ENCODE assay signal across 8 mouse cellular contexts in genomic region chr2:158079843-158080395, GRCm38 (mm10). TPM values are rescaled to one million over a fixed set of nuclear protein-coding genes. Genes with fewer than 3 reads are reported as not detected.
A peak's percentile ranks its signal among the peaks of the same experiment; 100 is the strongest.
DNase-seq lines count a peak whose midpoint lies in the region; ATAC-seq and TF ChIP-seq lines count a peak whose summit lies in the region.
"Had no signal": no experiment of that assay in that cellular context is flagged by ENCODE, and none has a peak within 500 bp of the region (broad histone marks: within the 10 kb centered on the region; RNA-seq: fewer than 3 reads in every experiment).

No protein-coding gene starts in this region.

- H3K4me2 ChIP-seq in hindbrain, postnatal 0 days (ENCODE audit: low read depth, low read length): no peak overlapping the region
- no peak overlapping the region for H3K4me2 ChIP-seq in liver, embryonic 16.5 days (ENCODE audit: low read depth, low read length)

- DNase-seq in hindbrain, postnatal 0 days (ENCODE audit: low spot score): peak; percentile 59
- no peak for DNase-seq in hindbrain, embryonic 10.5 days (ENCODE audit: low spot score)
- DNase-seq in A20 (ENCODE audit: low read depth, low spot score) (peak; percentile 7), MN1 (ENCODE audit: low spot score) (no peak)
- DNase-seq in brain, embryonic 14.5 days (ENCODE audit: low read depth): no peak
- no peak for DNase-seq in cerebellum, adult 9-10 months
- DNase-seq: cerebellum, adult 11 months had no signal

- peak overlapping the region; percentile 15; the same call in 1 of the 2 replicates for H3K27ac ChIP-seq in hindbrain, postnatal 0 days
- H3K27ac ChIP-seq in hindbrain, embryonic 10.5 days: no peak overlapping the region
- peak overlapping the region; percentile 72 for H3K27ac ChIP-seq in liver, embryonic 16.5 days (ENCODE audit: low read length)

- H3K4me3 ChIP-seq in hindbrain, postnatal 0 days (ENCODE audit: low read length): no peak overlapping the region
- H3K4me3 ChIP-seq in hindbrain, embryonic 10.5 days: no peak overlapping the region
- H3K4me3 ChIP-seq in liver, embryonic 16.5 days (ENCODE audit: low read depth, low read length): no peak overlapping the region

- no peaks in the 10 kb centered on the region for H3K9me3 ChIP-seq in hindbrain, postnatal 0 days (ENCODE audit: low read length)
- H3K9me3 ChIP-seq in hindbrain, embryonic 10.5 days: no peaks in the 10 kb centered on the region
- H3K9me3 ChIP-seq in liver, embryonic 16.5 days (replicated peaks; ENCODE audit: control insufficient read depth, low read length): no peaks in the 10 kb centered on the region

- no peak overlapping the region for H3K9ac ChIP-seq in hindbrain, postnatal 0 days (replicated peaks; ENCODE audit: low read length)
- H3K9ac ChIP-seq in liver, embryonic 16.5 days (ENCODE audit: low read depth, low read length): no peak overlapping the region

- no peaks in the 10 kb centered on the region for H3K4me1 ChIP-seq in hindbrain, postnatal 0 days (ENCODE audit: insufficient read depth, low read length)
- peaks cover 6% of the 10 kb centered on the region; the same call in 1 of the 2 replicates for H3K4me1 ChIP-seq in hindbrain, embryonic 10.5 days (replicated peaks)
- H3K4me1 ChIP-seq in liver, embryonic 16.5 days (ENCODE audit: control insufficient read depth, low read depth, low read length): peaks cover 18% of the 10 kb centered on the region

- TF ChIP-seq POLR2A in brain, embryonic 14.5 days (IDR thresholded peaks at IDR 0.05; ENCODE audit: borderline replicate concordance, extremely low read depth, insufficient read depth, insufficient read length, poor library complexity, severe bottlenecking): no peak

- peak; percentile 53 for ATAC-seq in hindbrain, postnatal 0 days
- ATAC-seq in liver, embryonic 16.5 days (ENCODE audit: low read depth): peak; percentile 45

- peaks cover 20% of the 10 kb centered on the region; the same call in 1 of the 2 replicates for H3K36me3 ChIP-seq in hindbrain, postnatal 0 days (ENCODE audit: insufficient read depth, low read length)
- peaks cover 34% of the 10 kb centered on the region for H3K36me3 ChIP-seq in hindbrain, embryonic 10.5 days
- H3K36me3 ChIP-seq in liver, embryonic 16.5 days (ENCODE audit: control insufficient read depth, insufficient read depth): peaks cover 12% of the 10 kb centered on the region

- TF ChIP-seq CTCF in hindbrain, postnatal 0 days (IDR thresholded peaks at IDR 0.05; ENCODE audit: low read depth): peak; percentile 45
- peak; percentile 8; the same call in 1 of the 2 replicates for TF ChIP-seq CTCF in brain, embryonic 14.5 days (IDR thresholded peaks at IDR 0.05; ENCODE audit: borderline replicate concordance, extremely low read depth, insufficient read depth, insufficient read length)

- 64% methylated on average over 9 of the region's 9 CpGs for WGBS in hindbrain, postnatal 0 days
- 66% methylated on average over 9 of the region's 9 CpGs for WGBS in hindbrain, embryonic 10.5 days
- WGBS in liver, embryonic 16.5 days (ENCODE audit: insufficient replicate concordance): 55% methylated on average over 9 of the region's 9 CpGs

- H3K27me3 ChIP-seq in hindbrain, postnatal 0 days (ENCODE audit: insufficient read depth, low read length): no peaks in the 10 kb centered on the region
- no peaks in the 10 kb centered on the region for H3K27me3 ChIP-seq in hindbrain, embryonic 10.5 days (ENCODE audit: insufficient read depth, poor library complexity, severe bottlenecking)
- H3K27me3 ChIP-seq in liver, embryonic 16.5 days (ENCODE audit: control insufficient read depth, insufficient read depth, low read depth, low read length): no peaks in the 10 kb centered on the region

RNA-seq across cellular contexts. Expression of gene Rprd1b, which starts 51.6 kb away (rescaled TPM):
- 26.3 and 31.3 TPM in 2 replicates for total RNA-seq in hindbrain, postnatal 0 days (2014; rRNA removed)
- polyA plus RNA-seq in hindbrain, postnatal 0 days (2015; fragmentation: Nextera tagmentation; extraction: Ambion mirVana): 19.8 and 20.4 TPM in 2 replicates
- 55.7 and 56.8 TPM in 2 replicates for polyA plus RNA-seq in hindbrain, embryonic 10.5 days (2016; fragmentation: Nextera tagmentation; extraction: Ambion mirVana)
- polyA plus RNA-seq in brain, embryonic 14.5 days (2012; rRNA removed): 25.8 and 27.9 TPM in 2 replicates
- 25.1 and 26.6 TPM in 2 replicates for polyA plus RNA-seq in liver, embryonic 16.5 days (2015; fragmentation: Nextera tagmentation; extraction: Ambion mirVana)

RNA-seq across cellular contexts. Expression of gene Tti1, which starts 51.7 kb away (rescaled TPM):
- total RNA-seq in hindbrain, postnatal 0 days (2014; rRNA removed): 18.2 and 19.4 TPM in 2 replicates
- 9.5 and 10.3 TPM in 2 replicates for polyA plus RNA-seq in hindbrain, postnatal 0 days (2015; fragmentation: Nextera tagmentation; extraction: Ambion mirVana)
- polyA plus RNA-seq in hindbrain, embryonic 10.5 days (2016; fragmentation: Nextera tagmentation; extraction: Ambion mirVana): 36.5 and 39.7 TPM in 2 replicates
- polyA plus RNA-seq in brain, embryonic 14.5 days (2012; rRNA removed): 21.4 and 22.3 TPM in 2 replicates
- polyA plus RNA-seq in liver, embryonic 16.5 days (2015; fragmentation: Nextera tagmentation; extraction: Ambion mirVana): 13.1 and 13.4 TPM in 2 replicates

Comparison
In these comparisons a context has a peak if more than half of its experiments do, and no peak if none do; other contexts are left out.
1. DNase-seq: peak in hindbrain, postnatal 0 days (single experiment) and A20 (single experiment); none in hindbrain, embryonic 10.5 days (single experiment), brain, embryonic 14.5 days (single experiment), MN1 (single experiment) and cerebellum, adult 9-10 months (single experiment).